Mouse (Mus musculus) urinary bladder, postnatal 4 days (tissue): ENCODE results near the gene Casc1.

ENCODE experiments used
- DNase-seq, 2 experiments: peaks; one replicate each; pipeline ENCODE4 v3.0.0; 2021 to 2022; ENCODE audit warnings: low spot score in 2 of 2

Gene Casc1

GRCm38 (mm10) chr6:145202432-145203125 lies 8.2 kb downstream of the Casc1 start:
- no peak for DNase-seq

GRCm38 (mm10) chr6:145197949-145198686 lies 12.7 kb downstream of the Casc1 start:
- DNase-seq = peak in 1 of 2 experiments; percentile 33

DNA sequence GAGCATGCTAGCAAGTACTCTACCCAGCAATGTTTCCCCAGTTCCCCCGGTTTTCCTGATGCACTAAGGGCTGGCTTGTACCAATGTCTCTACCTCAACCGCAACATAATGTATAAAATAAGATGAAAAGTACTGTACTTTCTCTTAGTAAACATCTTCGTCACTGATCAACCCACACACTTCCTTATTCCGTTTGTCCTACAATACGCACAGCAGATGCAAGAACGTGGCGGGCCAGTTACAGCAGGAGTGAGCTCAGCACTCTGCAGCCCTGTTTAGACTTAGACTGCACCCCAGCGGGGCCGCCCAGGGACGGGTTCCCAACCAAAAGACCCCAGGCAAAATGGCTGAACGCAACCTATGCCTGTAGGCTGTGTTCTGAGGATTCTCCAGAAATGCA lies 17.4 kb downstream of the Casc1 start:
- peak in 1 of 2 experiments; percentile 51 for DNase-seq

GRCm38 (mm10) chr6:145193038-145193437 lies 17.8 kb downstream of the Casc1 start:
- no peak for DNase-seq

- no peak for DNase-seq
Measured at GRCm38 (mm10) chr6:145187093-145188088, 23.4 kb downstream of the Casc1 start.

GRCm38 (mm10) chr6:145186096-145186495 lies 24.7 kb downstream of the Casc1 start:
- no peak for DNase-seq

DNA sequence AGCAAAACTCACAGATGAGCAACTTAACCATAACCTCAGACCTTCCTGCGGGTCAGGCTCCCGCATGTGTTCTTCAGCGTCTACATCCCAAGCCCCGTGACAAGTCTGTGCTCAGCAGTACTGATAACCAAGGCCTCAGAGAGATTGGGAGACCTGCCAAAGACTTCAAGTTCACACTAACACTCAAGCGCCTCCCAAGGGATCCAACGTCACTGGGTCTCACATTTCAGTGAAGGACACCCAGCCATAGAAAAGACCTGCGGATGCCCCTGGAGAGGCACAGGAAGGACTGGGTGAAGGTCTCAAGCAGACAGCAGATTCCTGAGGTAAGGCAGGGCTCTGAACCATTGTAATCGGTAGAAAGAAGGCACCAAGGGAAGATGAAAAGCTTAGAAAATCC lies 28.8 kb downstream of the Casc1 start:
- DNase-seq = no peak

DNA sequence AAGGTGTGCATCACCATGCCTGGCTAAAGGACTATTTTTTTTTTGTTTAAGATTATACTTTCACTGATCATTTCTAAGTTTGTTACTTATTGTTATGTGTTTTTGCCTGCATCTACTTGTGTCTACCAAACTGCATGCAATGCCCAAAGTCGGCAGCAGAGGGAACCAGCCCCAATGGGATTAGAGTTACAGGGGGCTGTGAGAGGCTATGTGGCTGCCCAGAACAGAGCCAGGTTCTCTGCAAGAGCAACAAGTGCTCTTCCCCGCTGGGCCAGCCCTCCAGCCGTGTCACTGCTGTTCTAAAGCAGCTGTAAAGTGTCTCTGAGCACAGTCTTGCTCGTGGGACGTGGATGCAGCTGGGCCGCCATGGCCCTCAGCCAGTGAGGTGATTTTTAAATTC lies 31.1 kb downstream of the Casc1 start:
- peak in 1 of 2 experiments; percentile 71 for DNase-seq

DNA sequence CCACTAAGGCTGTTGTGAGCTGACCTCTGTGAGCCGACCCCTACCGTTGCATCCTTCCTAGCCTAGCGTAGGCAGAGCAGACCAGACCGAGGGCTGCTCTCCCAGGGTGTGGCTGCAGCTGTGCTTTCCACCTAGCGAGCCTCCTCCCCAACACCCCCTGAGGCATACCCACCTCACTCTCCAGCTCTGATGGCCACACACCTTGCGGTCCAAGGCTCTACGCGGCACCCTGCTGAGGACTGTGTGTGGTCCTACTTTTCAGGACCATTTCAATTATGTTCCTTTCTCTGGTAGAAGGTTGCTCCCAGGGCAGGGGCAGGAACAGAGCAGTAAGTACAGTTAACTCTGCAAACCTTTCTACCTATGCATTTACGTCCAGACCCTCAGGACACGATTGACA lies 34.3 kb downstream of the Casc1 start:
- DNase-seq = no peak

- DNase-seq = no peak
Measured at GRCm38 (mm10) chr6:145175571-145175981, 35.2 kb downstream of the Casc1 start.

- peak; percentile 80 to 88 for DNase-seq
Measured at GRCm38 (mm10) chr6:145173781-145174191, 37.0 kb downstream of the Casc1 start.

DNA sequence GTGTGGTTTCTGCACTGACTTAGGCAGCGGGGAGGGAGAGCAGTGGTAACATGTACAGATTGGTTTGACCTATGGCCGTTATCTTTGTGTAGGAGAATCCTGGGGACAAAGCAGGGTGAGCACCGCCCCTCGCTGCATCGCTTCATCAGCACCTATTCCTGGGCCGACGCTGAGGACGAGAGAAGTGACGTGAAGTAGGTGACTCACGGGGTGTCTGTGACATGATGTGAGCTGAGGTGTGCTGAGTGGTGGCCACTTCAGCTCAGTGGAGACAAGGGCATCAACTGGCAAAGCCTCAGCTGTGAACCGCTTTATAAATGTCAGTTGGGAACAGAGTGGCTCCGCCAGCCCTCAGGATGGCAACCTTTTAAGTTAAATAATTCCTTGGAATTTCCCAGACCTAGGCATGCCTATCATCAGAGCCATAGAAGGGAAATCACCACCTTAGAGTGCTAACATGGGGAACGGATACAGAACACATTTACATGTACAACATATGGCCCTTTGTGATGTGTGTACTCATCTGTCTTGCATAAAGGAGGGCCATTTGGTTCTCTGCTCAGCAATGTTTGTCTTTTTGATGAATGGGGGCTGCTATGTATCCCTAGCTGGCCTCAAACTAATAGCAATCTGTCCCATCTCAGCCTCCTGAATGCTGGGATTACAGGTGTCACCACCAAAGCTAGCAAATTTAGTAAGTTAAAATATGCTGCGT lies 38.8 kb downstream of the Casc1 start:
- DNase-seq = no peak

DNA sequence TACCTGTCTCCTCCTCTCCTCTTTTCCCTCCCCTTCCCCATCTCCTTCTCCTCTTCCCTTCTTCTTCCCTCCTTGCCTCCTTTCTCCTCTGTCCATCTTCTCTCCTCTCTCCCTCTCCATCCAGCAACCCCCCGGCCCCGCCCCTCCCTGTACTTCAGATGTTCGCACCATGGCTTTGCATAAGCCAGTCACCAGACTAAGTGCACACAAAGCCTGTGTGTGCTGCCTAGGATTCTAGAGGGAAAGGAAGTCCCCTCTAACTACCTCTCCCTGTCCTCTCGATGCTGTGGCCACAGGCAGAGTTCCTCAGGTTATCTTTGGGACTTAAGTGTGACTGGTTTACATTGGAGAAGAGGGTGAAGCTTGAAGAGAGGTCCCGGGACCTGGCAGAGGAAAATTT lies 50.2 kb downstream of the Casc1 start:
- no peak for DNase-seq

DNA sequence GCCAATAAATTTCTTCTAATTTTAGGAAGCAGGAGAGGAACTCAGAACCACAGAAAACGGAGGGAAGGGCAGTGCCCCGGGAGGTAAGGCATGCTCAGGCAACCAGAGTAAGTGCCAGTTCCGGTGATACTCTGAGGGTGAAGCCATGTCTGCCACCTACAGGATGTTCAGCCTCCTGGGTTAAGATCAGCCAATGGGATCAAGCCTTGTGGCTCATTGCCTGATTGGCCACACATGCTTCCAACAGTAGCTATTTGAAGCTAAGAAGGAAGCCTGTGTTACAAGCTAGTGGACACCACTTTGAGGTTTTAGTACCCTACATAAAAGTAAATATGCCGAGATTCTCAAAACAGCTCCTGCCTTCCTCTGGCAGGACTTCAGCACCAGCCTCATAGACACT lies 52.2 kb downstream of the Casc1 start:
- DNase-seq = no peak

DNA sequence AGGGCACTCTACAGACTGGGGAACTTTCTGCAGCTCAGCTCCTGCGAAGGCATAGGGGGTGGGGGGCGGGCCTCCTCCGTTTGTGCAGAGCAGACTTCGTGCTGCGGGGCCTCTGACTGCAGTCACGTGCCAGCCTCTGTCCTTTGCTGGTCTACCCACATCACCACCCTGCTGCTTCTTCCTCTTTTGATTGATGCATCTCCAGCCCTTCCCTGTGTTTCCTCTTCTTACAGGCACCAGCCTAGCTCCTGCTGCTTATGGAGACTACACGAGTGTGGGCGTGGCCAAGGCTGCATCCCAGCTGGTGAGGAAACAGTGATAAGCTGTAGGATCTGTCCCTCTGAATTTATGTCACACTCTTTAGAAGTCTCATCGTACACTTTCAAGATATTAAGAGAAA lies 61.8 kb downstream of the Casc1 start:
- DNase-seq = no peak

GRCm38 (mm10) chr6:145147716-145148115 lies 63.1 kb downstream of the Casc1 start:
- no peak for DNase-seq

GRCm38 (mm10) chr6:145145173-145145572 lies 65.6 kb downstream of the Casc1 start:
- DNase-seq = no peak

DNA sequence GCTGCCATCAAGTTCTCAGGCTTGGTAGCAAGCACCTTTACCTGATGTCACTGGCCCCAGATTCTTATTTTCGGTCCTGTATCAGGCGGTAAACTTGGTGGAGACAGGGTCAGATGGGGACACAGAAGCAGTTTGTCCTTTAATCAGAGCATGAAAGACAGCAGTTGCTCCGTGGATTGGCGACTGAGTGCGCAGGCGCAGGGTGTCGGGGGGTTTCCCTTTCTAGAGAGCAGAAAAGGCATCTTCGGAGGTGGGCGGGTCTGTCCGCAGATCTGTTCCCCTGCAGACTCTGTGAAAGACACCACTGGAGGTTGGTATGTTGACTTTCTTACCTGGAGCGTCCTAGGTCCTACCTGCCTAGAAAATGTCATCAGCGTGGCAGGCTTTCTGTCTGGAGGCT lies 69.0 kb downstream of the Casc1 start:
- no peak for DNase-seq

GRCm38 (mm10) chr6:145140706-145141105 lies 70.1 kb downstream of the Casc1 start:
- no peak for DNase-seq

GRCm38 (mm10) chr6:145139776-145140475 lies 70.9 kb downstream of the Casc1 start:
- no peak for DNase-seq

GRCm38 (mm10) chr6:145139236-145139635 lies 71.6 kb downstream of the Casc1 start:
- no peak for DNase-seq
